Mouse (Mus musculus): Measurements from ENCODE around the gene Fmnl1. TPM values are rescaled to one million over a fixed set of nuclear protein-coding genes. Genes with fewer than 3 reads are reported as not detected.

Fmnl1 gene
- polyA plus RNA-seq (2017; shearing (Covaris generic)): 10 to 100 TPM; 60.0 to 62.7 TPM

DNA sequence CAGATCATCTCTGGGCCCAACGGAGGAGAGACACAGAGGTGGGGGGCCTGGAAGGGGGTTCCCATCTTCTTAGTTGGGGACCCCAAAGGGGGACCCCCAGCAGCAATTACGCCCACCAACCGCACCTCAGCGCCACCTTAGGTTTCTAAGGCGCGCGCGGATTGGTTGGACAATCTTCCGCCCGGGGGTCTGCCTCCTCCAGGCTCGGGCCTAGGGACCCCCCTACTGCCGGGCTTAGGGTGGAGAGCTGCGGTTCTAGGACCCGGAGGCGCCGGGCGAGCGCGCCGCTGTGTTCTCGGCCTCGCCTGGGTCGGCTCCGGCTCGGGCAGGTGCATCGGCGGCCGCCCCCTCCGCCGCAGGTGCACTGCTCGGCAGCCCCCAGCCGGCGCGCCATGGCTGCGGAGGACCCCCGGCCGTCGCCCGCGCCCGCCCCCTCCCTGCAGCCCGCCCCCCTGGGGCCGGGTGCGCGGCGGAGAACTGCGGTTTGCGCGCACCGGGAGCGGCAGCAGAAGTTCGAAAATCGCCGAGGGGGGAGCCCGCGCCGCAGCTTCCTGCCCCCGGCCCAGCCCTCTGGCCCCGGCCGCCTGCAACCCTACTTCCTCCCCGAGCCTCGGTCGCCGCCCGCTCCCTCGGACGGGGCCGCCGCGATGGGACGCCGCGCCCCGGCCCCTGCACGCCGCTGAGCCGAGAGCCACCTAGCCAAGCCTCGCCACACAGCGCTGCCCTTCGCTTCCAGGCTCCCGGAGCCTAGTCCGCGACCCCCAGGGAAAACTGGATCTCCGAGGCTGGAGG, at the start of gene Fmnl1:
Gene Fmnl1 (plus strand): TSS at position 614 of the 792 bp plus-strand sequence.
- ATAC-seq: peak; percentile 7

DNA sequence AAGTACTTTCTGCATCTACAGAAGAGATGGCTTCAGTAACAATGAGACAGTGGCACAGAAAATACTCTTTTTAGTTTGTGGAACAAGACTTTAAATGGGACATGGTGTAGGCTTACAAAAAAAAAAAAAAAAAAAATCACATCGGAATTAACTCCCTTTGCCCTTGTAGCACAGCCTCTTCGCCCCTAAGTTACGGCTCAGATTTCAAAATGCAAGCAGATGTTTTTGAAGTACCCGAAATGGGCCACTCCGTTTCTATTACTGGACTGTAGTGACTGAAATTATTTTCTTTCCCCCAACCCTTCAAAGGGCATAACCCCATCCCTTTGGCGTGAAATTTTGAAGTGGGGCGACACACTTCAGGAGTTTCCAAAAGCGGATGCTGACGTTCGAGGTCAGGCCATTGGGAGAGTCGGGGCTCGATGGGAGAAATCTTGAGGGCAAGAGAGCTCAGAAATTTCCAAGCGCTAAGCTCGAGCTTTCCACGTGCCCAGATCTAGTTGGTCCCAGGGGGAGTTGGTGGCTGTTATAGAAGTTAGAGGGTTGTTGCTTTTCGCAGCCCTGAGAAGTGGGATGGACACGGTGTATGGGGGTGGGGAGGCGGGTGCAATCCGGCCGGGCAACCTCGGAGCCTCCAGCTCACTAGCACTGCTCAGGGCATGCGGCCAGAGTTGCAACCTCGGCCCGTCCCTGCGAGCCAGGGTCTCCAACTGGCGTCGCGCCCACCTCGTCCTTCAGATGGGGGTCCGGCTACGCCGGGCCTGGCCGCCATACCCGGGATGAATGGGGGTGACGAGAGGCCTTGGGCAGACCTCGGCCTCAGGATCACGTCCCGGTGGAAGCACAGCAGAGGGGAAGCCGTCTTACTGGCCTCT, 39.0 kb upstream of the Fmnl1 start, which contains the start of gene Hexim2:
Gene Hexim2 (plus strand): TSS at position 729 of the 875 bp plus-strand sequence.
- no peak for ATAC-seq

DNA sequence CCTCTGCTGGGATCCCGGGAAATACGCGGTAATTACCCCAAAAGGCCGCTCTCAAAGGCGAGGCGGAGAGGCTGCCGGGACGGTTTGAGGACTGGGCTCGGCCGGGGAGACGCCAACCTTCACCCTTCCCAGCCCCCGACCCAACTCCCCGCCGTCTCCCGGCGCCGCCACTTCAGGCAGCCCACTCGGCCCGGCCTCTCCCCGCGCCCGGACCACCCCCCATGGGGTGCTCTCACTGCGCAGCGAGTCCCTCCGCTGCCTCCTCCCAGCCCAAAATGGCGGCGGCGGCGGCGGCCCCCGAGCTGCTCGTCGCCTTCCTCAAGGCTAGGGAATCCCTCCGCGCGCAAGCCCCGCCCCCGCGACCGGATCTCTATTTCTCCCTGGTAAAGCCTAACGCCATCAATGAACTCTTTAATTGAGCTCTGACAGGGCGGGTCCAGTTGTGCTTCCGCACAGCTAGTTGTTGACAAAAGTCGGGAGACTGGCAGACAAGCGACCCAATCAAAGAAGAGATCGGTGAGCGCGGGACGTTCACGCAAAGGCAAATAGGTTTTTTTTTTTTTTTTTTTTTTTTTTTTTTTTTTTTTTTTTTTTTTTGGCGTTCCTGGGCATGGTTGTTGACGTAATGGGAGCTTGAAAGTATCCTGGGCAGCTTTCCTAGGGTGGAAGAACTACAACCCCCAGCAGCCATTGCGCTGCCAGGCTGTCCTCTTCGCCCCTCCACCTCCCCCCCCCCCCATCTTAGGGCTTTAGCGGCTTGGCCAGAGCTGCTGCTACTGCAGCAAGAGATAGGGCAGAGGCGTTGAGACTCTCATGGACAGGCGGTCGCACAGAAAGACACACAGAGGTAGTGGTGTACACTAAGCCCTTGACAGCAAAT, 38.1 kb upstream of the Fmnl1 start:
- ATAC-seq: peak; percentile 91

DNA sequence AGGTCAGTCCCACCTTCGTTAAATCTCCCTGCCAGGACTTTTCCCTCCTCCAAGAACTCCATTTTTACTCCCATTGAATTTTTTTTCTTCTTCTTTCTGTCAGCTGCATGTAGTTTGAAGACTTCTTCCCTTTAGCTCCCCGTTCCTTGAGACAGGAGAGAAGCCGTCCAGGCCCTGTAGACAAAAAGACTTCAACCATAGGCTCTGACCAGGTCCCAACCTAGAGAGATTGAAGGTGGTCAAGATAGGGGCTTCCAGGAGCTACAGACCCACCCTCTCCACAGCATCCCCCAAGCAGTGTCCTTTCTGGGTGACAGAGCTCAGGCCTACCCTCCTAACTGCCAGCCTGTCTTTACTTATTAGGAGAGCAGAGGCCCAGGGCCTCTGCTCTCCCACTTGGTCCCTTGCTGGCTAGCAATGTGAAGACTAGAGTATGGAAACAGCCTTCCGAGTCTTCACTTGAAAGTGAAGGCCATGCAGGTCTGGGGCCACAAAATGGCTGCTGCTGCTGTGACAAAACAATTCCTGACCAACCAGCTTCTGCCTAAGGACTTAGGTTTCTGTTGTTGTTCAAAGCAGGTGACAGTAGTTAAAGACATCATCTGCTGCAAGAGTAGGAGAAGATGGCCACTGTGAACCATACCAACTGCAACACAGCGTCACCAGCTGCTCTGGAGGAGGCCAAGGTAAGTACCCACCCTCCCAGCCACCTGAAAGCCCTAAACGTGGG, 37.3 kb upstream of the Fmnl1 start:
- ATAC-seq: no peak

DNA sequence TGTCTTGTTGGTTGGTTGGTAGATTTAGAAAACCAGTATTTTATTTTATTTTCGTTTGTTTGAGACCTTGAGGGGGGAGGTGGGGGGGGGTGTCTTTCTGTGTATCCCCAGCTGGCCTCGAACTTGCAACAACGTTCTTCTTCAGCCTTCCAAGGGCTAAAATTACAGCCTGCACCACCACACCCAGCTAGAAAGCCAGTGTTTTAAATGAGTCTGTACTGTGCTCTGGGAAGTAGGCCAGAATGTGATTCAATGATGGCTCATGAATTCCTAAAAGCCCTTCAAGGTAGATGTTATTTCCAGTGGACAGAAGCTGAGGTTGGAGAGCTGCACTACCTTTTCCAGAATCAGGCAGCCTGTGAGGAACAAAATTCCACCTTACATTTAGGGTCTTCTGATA, 36.7 kb upstream of the Fmnl1 start:
- ATAC-seq: no peak

DNA sequence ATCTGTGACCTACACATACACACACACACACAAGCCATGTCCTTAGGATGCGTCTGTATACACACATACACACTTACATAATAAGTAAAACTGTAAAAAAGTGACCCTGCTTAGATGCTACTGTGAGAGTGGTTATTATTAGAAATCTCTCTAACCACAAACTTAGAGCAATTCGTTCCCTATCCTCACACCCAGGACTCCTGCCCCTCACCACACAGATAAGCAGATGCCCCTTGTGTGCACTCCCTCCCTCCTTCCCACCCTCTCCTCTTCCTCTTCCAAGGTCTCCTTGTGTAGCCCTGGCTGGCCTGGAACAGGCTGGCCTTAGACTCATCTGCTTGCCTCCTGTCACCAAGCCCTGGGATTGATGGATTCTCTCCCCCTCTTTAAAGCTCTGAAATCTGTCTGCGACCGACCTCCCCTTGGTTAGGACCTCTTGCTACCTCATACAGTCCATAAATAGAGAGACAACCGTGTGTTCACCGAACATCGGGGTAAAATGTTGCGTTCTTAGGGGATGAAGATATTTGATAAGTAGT, 34.8 kb upstream of the Fmnl1 start:
- ATAC-seq: no peak

DNA sequence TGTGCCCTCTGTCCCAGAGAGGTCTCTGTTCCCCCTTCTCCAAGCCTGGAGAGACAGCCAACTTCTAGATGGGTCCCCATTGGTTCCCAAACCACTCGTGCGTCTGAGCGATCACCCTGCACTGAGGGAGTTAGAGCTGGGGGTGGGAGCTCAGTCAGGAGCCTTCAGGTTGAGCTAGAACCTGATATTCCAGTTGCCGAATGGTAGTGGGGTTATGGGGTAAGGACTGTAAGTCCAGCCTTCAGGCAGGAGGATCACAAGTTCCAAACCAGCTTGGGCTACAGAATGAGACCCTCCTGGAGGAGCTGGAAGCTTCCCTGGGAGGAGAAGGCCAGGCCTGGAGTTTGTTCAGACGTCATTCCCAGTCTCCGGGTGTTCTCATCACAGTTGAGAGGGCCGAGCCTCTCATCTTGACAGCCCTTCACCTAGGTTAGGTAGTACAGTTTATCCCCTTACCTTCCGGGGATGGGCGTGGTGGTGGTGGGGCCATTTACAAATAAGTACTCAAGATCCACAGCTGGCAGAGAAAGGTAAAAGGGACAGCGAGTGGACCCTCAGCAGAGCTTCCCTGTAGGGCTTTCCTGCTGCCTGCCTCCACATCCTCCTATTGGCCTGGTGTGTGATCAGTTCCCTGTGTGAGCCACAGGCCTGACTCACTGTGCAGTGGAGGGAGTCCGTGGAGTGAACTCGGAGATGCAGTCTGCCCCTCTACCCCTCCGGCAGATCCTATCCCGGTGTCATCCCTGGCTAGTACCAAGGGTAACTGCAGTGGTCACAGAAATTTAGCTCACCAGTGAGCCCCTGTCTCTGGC, 30.8 kb upstream of the Fmnl1 start:
- ATAC-seq: no peak

DNA sequence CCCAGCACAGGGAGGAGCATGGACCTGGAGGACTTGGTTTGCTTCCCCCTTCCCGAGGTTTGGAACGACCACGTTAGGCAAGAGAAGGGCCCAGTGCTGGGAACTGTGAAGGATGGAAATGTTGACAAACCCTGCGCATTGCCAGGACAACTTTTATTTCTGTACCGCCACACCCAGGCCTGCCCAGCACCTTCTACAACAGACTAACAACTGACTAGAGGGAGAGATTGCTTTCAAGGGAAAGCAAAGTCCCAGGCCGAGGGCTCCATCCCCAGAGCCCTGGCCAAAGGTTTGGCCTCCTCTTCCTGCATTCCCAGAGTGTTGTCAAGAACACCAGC, 30.2 kb upstream of the Fmnl1 start:
- ATAC-seq: no peak

DNA sequence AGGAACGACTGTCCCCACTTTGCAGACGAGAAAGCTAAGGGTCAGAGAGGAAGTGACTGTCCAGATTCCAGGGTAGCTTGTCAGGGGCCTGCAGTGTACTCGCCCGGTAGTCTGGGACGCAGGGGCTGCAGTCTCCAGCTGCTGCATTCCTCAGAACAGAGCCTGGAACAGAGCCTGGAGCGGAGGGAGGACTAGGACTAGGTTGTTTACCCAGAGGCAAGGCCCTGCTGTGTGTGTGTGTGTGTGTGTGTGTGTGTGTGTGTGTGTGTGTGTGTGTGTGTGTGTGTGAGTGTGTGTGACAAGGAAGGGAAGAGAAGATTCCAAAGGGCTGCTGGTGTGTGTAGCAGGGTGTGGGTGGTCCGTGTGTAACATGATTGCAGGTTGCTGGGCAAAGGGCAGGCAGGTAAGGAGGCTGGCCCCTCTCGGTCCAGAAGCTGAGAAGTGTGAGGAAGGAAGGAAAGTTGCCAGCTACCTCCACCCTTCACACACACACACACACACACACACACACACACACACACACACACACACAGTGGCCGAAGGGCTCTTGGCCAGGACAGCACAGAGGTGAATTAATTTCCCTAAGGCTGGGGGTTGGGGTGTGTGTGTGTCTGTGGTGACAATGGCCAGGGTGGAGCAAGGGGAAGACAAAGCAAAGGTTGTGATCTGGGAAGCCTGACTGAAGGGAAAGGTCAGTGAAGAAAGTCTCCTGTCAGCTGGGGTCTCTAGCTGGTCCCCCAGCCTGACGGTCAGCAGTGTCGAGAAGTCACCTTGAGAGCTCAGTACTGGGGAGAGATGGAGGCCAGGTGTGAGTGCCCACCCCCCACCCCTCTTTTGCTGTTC, 29.6 kb upstream of the Fmnl1 start:
- no peak for ATAC-seq

DNA sequence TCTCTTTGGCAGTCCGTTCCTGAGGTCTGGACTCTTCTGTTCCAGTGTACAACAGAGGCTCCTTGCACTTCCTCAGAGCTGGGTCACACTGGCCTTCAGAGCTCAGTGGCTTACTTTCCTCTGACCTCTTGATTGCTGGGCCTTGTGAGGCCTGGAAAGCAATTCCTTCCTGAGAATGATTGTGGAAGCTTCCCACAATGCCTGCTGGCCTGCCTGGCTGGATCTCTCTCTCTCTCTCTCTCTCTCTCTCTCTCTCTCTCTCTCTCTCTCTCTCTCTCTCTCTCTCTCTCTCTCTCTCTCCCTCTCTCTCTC, 29.0 kb upstream of the Fmnl1 start:
- ATAC-seq: no peak

DNA sequence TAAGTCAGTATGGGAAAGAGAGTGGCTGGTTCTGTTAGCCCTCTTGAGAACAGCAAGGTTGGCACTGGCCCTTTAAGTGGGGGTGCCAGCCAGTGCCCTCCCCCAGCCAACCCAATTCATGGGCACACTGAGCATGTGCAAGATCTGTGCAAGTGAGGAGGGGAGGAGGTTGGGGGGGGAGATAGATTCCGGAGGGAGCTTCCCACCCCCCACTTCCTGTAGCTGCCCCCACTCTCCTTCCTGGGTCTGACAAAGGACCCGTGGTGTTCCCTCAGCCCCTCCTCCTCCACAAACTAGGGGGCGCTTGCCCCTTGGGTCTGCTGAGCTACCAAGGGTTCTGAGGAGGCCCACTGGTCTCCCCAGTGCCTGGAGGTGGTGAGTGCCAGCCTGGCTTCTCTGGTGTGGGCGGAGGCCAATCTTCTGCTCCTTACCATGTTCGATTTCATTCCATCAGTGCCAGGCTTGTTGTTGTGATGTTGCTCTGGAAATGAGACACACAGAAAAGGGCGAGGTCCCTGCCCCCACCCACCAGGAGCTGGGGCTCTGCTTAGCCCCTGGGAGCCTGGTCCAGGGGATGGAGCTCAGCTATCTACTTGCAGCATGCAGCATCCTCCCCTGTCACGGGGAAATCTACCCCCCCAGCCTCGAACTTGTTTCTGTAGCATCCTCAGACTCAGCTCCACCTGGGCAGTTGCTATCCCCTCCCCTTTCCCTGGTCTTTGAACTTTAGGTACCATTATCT, 28.3 kb upstream of the Fmnl1 start:
- peak; percentile 88 for ATAC-seq

DNA sequence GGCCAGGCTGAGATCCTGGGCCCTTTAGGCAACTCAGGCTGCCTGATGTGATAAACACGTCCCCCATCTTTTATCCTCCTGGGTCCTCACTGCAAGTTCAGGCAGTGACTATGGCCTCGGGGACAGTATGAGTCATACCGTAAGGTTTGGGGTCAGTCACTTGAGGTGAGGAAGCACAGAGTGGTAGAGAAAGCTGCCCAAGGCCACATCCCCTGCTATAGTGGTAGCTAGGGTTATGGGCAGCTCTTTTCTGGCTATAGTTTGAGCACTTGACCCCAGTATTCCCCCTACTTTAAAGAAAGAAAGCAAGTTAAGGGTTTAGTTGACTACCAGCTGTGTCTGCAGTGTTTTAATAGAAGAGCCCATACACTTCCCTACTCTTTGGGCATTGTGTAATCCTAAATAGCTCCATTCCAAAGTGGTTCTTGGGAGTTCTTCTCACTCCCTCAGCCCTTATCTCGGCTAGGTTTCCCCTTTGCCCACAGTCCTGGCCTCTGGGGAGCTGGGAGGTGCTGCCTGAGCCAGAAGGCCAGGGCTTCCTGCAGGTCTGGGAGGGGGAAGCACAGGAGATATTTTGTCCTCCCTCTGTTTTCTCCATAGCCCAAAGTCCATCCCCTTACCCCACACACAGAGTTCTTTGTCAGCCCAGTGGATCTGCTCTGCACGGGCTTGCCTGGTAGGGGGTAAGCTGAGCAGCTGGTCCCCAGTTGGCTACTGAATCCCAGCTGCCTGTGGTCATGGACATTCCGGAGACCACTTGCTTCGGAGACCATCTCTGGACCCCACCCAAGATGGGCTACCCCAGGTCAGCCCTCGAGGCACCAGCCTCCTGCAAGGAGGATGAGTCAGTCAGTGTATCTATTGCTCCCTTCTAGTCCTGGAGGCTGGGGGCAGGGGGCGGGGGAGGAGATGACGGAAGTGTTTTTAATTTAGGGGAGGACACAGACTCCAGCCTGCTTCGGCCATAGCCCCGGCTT, 26.3 kb upstream of the Fmnl1 start:
- no peak for ATAC-seq

DNA sequence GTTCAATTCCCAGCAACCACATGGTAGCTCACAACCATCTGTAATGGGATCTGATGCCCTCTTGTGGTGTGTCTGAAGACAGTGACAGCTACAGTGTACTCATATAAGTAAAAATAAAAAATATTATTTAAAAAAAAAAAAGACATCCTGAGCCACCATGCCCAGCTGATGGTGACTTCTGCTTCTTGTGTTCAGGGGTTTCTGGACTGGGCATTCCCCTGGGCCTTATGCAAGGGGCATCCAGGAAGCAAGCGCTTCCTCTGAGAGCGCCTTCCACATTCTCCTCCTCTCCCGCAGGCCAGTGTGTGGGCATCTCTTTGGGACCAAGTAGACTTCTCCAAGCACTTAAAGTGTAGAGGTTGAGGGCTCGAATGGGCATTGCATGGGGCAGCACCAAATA, 24.5 kb upstream of the Fmnl1 start:
- no peak for ATAC-seq

DNA sequence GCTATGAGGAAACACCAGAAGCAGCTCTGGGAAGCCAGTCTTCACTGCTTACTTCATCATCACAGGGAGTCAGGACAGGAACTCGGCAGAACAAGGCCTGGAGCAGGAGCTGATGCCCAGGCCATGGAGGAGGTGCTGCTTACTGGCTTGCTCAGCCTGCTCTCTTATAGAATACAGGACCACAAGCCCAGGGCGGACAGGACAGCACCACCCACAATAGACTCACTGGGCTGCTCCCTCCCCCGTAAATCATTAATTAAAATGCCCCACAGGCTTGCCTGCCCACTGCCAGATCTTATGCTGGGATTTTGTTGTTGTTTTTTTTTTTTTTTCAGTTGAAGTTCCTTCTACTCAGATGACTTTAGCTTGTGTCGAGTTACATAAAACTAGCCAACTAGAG, 23.1 kb upstream of the Fmnl1 start:
- ATAC-seq: no peak

DNA sequence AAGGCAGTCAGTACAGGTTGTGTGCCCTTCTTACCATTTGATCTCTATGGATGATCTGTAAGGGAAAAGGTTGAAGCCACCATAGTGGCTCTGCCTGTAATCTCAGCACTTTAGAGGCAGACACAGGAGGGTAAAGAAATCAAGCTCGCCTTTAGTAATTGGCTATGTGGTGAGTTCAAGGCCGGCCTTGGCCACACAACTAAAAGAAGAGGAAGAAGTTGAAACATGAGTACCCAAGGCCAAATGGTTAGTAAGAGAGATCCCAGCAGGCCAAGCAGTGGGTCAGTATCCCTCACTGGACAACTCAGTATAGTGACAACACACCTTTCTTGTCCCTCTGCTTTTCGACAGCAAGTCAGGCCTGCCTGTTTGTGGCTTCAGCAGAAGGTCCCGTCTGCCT, 21.1 kb upstream of the Fmnl1 start:
- ATAC-seq: no peak

DNA sequence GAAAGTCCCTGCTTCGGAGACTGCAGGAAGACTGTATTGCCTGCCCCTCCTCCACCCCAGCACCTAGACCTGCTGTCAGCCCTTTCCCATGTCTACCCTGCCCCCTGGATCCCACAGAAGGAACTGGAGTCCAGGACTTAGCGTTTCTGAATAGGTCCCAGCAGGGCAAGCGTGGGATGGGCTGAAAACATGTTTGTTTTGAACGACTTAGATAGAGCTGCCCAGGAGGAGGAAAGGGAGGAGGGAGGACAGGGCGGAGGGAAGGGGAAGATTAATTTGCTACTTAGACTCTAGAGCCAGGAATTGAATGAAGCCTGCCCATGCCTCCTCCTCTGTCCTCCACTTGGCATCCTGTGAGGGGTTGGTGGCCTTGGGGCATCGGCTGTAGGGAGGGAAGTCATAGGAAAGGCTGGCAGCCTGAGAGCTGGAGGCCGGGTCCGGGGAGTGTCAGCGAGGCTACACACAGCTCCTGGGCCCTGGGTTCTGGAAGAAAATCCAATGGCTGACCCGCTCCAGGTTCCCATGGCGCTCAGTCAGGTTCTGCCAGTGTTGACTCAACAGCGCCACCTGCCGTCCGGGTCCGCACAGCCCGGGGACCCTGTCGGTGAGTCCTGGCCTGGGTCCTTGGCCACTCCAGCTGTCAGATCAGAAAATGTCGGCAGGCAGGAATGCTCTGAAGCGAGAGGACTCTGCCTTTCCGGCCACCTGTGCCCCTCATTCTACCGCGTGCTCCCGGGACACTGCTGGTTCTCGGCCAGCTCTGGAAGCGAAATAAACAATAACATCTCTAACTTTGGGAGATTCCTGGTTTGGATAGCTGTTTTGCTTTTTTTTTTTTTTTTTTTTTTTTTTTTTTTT, 12.1 kb upstream of the Fmnl1 start:
- peak; percentile 97 for ATAC-seq

DNA sequence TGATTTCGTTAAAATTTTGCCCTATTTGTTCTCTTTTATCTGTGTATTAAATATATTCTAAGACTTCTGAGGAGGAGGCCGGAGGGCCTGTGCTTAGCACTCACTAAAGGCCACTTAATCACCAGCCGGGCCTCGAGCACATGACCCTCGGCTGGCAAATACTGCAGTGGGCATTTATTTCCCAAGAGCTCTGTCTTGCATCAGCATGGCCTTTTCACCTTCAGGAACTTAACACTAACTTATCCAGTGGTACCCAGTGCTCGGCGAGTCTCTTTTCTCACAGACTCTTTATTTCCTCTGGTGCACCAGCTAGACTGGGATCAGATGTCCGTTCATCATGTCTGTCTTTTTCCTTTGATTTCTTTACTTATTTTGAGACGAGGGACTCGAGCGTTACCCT, 10.2 kb upstream of the Fmnl1 start:
- ATAC-seq: no peak
